Mouse (Mus musculus) heart, adult 9 months (tissue): ENCODE results near the gene Nudt4.
A peak's percentile ranks its signal among the peaks of the same experiment; 100 is the strongest.

Experiments
- DNase-seq, 2 experiments: peaks; one replicate each; pipeline ENCODE4 v3.0.0; 2022; ENCODE audit warnings: low spot score in 2 of 2

Nudt4 gene

GRCm38 (mm10) chr10:95539260-95539659 lies 24.7 kb downstream of the Nudt4 start:
- DNase-seq = no peak

GRCm38 (mm10) chr10:95536222-95536541 lies 27.8 kb downstream of the Nudt4 start:
- DNase-seq = no peak

- no peak for DNase-seq
Measured at GRCm38 (mm10) chr10:95535399-95536221, 28.3 kb downstream of the Nudt4 start.

- no peak for DNase-seq
Measured at GRCm38 (mm10) chr10:95533382-95533781, 30.6 kb downstream of the Nudt4 start.

- DNase-seq = no peak
Measured at GRCm38 (mm10) chr10:95532916-95533315, 31.0 kb downstream of the Nudt4 start.

DNA sequence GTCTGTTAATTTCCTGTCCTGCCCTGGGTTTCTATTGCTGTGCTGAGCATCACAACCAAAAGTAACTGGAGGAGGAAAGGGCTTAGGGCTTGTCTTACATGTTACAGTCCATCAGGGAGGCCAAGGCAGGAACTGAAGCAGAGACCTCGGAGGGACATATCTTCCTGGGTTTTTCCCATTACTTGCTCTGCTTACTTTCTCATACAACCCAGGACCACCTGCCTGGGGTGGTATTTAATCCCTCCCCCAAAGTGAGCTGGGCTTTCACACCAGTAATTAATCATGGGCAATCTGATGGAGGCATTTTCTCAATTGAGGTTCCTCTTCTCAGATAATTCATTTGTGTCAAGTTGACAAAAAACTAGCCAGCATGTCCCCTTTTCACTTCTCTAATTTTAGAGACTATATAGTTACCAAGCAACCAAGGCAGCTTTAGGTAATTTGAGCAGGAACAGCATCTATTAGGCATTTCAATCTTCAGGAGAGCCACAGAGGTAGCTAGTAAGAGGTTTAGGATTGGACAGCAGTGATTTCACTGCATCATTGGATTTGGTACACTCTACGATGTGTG lies 33.3 kb downstream of the Nudt4 start:
- no peak for DNase-seq

DNA sequence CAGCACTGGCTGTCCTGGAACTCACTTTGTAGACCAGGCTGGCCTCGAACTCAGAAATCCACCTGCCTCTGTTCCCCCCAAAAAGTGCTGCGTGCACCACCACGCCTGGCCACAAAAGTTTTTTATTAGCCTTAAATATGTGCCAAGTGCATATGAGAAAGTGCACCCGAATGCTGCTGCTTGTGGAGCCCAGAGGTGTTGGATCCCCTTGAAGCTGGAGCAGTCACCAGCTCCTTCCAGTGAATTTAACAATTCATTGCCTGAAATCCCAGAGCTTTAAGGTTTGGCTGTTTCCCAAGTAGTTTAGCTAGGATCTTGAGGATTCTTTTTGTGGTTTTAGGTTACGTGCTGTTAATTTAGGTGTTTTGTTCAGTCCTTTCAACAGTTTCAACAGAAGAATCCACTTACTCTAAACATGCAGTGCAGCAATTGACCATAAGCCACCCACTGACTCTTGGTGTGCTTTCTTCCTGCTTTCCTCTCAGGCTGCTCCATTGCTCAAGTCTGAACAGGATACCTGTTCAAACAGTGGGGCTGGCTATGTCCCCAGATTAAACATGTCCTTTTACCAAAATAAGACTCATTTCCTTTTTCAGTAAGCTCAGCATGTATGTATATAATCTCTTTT lies 37.3 kb downstream of the Nudt4 start:
- DNase-seq = no peak

DNA sequence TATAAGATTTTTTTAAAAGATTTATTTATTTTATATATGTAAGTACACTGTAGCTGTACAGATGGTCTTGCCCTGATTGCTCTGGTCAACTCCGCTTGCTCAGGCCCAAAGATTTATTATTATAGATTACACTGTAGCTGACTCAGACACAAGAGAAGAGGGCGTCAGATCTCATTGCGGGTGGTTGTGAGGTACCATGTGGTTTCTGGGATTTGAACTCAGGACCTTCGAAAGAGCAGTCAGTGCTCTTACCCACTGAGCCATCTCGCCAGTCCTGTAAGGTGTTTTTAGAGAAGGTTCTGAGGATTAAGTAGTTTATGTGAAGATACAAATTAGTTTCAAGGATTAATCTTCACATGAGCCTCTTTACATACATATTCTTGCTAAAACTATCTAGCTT lies 38.1 kb downstream of the Nudt4 start:
- no peak for DNase-seq

- DNase-seq = no peak
Measured at GRCm38 (mm10) chr10:95525037-95525675, 38.8 kb downstream of the Nudt4 start.

DNA sequence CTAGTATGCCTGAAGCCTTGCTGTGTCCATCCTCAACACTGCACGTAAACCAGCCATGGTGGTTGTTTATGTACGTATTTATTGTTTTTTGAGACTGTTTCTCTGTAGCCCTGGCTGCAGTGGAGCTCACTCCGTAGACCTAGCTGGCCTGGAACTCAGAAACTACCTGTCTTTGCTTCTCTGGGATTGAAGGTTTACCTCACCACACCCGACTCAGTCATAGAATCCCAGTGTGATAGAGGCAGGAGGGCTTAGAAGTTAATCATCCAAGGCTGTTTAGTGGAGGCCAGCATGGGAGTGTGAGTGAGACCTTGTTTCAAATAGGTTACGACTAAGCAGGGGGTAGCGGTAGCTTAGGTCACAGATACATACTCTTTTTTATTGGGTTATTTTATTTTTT lies 46.3 kb downstream of the Nudt4 start:
- DNase-seq = no peak

GRCm38 (mm10) chr10:95515293-95515931 lies 48.5 kb downstream of the Nudt4 start:
- DNase-seq = peak; percentile 21 to 43

- DNase-seq = peak; percentile 98
Measured at GRCm38 (mm10) chr10:95514656-95515292, 49.2 kb downstream of the Nudt4 start, which contains the start of gene Ube2n. TSS of gene Ube2n (plus strand) at chr10:95515145.

- peak in 1 of 2 experiments; percentile 23 for DNase-seq
Measured at GRCm38 (mm10) chr10:95513768-95514556, 50.0 kb downstream of the Nudt4 start.

DNA sequence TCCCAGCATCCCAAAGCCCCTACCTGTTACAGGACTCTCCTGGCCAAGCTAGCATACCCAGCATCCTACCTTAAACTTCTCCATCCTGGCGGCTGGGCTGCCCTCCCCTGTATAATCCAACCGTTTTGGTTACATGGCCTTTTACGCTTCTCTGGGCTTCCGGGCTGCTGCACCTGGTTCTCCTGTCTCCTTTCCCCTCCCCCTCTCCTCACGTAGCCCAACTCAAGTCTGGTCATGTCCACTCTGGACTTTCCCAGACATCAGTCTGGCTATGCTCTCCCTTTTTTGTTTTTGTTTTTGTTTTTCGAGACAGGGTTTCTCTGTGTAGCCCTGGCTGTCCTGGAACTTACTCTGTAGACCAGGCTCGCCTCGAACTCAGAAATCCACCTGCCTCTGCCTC lies 51.3 kb downstream of the Nudt4 start:
- DNase-seq = no peak

DNA sequence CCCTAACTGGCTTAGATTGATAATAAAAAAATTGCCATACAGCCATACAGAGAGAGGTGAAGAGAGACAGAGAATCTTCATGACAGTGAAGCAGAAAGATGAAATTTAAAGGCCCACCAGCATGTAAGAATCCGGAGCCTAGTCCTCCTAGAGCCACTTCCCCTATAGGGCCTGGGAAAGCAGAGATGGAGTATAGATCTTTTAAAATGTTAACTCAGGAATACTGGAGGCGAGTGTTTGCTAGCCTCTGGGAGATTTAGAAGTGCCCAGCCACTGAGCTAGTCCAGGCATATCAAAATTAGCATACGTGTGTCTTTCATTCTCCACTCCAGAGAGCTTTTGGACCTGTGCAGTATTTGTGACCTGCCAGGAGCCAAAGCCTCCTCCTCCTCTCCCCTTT lies 54.7 kb downstream of the Nudt4 start:
- DNase-seq = no peak

DNA sequence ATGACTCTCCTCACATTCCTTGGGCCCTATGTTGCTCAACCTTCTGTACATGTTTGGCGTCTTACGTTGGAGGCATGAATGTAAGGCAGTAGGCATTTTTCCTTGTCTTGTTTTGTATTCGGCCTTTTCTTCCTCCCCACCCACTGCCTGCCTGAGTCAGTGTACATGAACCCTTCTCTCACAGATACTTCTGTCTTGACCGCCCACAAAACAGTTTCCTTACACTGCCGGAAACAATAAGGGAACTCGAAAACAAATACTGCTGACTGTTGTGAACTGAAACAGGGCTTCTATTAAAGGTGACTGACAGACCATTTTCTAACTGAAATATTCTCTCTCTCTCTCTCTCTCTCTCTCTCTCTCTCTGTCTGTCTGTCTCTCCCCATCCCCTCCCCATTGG lies 55.2 kb downstream of the Nudt4 start:
- peak in 1 of 2 experiments; percentile 31 for DNase-seq

DNA sequence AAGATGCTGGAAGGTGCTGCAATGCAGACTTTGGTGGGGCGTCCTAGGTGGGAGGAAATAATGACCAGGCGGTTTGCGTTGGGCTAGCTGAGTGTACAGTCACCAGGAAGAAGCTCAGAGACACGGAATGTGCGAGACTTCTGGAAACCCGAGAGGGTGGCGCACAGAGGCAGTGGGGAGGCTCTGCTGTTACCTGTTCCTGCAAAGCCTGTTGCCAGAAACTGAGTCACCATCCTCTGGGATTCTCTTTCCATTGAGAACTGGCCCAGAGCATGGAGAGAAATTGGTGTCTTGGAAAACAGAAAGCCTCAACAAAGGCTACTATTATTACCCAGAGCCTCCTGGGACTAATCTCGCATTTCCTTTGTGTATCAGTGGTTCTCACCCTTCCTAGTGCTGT lies 55.8 kb downstream of the Nudt4 start:
- peak in 1 of 2 experiments; percentile 24 for DNase-seq

GRCm38 (mm10) chr10:95504341-95504740 lies 59.6 kb downstream of the Nudt4 start:
- no peak for DNase-seq

DNA sequence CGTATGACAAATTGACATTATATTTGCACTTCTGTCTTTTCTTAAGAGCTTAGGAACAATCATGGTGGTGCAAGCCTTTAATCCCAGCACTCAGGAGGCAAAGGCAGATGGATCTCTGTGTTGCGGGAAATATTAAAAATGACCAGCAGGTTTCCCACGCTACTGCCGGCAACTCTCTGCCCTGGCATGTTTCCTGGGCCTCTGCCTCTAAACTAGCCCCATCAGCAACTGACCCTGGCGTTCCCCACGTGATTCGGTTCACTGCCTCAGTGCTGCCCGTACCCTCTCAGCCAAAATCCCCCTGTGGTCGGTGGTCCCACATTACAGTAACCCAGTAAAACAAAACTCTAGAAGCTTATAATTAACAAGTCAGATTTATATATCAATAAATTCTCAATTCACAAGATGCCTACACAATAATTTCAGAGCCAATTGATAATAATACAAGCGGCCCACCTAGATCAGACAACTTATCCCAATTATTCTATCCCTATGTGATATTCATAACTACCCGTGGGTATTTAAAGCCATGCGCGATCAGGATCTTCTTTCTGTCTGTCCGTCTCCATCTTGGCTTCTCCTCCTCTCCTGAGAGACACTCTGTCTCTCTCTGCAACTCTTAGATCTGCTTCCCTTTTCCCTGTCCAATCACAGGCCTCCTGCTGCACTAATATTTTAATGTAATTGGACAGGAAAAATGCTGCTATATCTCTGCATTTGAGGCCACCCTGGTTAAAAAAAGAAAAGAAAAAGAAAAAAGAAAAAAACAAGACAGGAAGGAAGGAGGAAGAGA lies 60.3 kb downstream of the Nudt4 start:
- DNase-seq = no peak
